Mouse (Mus musculus) lung, embryonic 14.5 days (tissue): ENCODE measurements around the gene Lonp2. TPM values are rescaled to one million over a fixed set of nuclear protein-coding genes. Genes with fewer than 3 reads are reported as not detected.
A peak's percentile ranks its signal among the peaks of the same experiment; 100 is the strongest.

ENCODE experiments used
- ATAC-seq: fragments of 200-750 bp; cut with Nextera tagmentation; 2 replicates; pipeline ENCODE4 v1.8.0; 2017; ENCODE audit warnings: mild to moderate bottlenecking, moderate TSS enrichment, moderate library complexity; ENCODE audit not compliant: insufficient read depth
- DNase-seq: peaks from one replicate; pipeline ENCODE4 v3.0.0-alpha.2; 2015
- H3K27ac ChIP-seq: fragments of 300-500 bp; sonication (generic); 2 replicates; pipeline ENCODE4 v1.5.1; 2014; ENCODE audit warnings: low read depth, mild to moderate bottlenecking, moderate library complexity
- H3K27me3 ChIP-seq: fragments of 300-500 bp; sonication (generic); 2 replicates; pipeline ENCODE4 v1.6.1; 2014; ENCODE audit warnings: low read length, control low read depth; ENCODE audit not compliant: insufficient read depth
- H3K36me3 ChIP-seq: fragments of 300-500 bp; sonication (generic); 2 replicates; pipeline ENCODE4 v1.6.1; 2014; ENCODE audit warnings: control low read depth; ENCODE audit not compliant: insufficient read depth
- H3K4me1 ChIP-seq: fragments of 300-500 bp; sonication (generic); 2 replicates; pipeline ENCODE4 v1.6.1; 2014; ENCODE audit warnings: antibody characterized with exemption, control low read depth; ENCODE audit not compliant: insufficient read depth
- H3K4me2 ChIP-seq: fragments of 300-500 bp; sonication (generic); 2 replicates; pipeline ENCODE4 v1.6.1; 2014; ENCODE audit warnings: mild to moderate bottlenecking
- H3K4me3 ChIP-seq: fragments of 300-500 bp; sonication (generic); 2 replicates; pipeline ENCODE4 v1.5.1; 2014; ENCODE audit warnings: low read depth, low read length
- H3K9ac ChIP-seq: fragments of 300-500 bp; sonication (generic); 2 replicates; pipeline ENCODE4 v1.6.1; 2014
- H3K9me3 ChIP-seq: fragments of 300-500 bp; sonication (generic); 2 replicates; pipeline ENCODE4 v1.6.1; 2016; ENCODE audit warnings: low read depth, low read length, control low read depth
- CTCF ChIP-seq: IDR thresholded peaks from 2 replicates; pipeline ENCODE4 v1.5.1; 2016; ENCODE audit warnings: antibody characterized with exemption, low read depth
- WGBS: fragments of 180-500 bp; shearing (Covaris S2); extraction: QIAGEN DNeasy Blood & Tissue Kit; methylation state at CpG from one replicate; pipeline ENCODE4 v1.1.7; 2014; 5-methylcytosine and 5-hydroxymethylcytosine counted together
- polyA plus RNA-seq: library from polyadenylated mRNA; unstranded; fragments of >200 nt; fragmentation: Nextera tagmentation; extraction: Ambion mirVana; gene quantifications from 2 replicates; pipeline ENCODE4 v1.2.1, GENCODE M21; 2014

The Lonp2 gene
- polyA plus RNA-seq, 1 experiment from 2014 or later, result 48.0 TPM

DNA sequence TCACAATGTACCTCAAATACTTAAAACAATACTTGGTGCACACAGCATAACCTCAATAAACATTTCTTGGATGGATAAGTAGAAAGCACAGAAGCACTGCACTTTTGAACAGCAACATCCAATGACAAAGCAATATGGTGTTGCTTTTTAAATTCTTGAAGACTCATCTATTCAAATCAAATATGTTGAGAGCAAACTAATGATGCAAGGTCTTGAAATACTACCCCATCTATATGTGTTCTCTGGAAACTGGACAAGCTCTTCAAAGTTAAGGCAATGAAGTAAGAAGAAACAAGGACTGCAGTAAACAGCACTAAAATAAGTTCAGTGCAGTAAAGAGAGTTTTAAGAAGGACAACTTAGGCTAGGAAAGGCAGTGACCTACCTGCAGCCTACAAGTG is 117.1 kb downstream of the Lonp2 start:
- no peak for TF ChIP-seq CTCF
- Histone ChIP-seq H3K27me3 (no peaks in the 10 kb centered on the region), H3K4me2 (no peak overlapping the region), H3K36me3 (no peaks in the 10 kb centered on the region), H3K9me3 (no peaks in the 10 kb centered on the region), H3K9ac (no peak overlapping the region), H3K4me3 (no peak overlapping the region), H3K27ac (no peak overlapping the region), H3K4me1 (no peaks in the 10 kb centered on the region; the same call in 1 of the 2 replicates)
- ATAC-seq (no peak), DNase-seq (no peak)

DNA sequence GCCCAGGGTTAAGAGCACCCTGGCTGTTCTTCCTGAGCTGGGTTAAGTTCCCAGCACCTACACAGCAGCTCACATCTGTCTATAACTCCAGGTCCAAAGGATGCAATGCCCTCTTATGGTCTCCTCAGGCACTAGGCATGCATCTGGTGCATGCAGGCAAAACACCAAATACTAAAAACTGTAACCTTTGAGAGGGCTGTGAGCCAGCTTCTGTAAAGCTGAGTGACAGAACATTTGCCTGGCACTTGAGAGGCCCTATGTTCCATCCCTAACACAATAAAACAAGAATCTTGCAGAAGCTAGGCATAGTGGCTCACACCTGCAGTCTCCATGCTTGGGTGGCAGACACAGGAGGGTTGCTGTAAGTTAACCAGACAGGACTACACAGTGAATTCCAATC is 117.8 kb downstream of the Lonp2 start:
- no peak for TF ChIP-seq CTCF

DNA sequence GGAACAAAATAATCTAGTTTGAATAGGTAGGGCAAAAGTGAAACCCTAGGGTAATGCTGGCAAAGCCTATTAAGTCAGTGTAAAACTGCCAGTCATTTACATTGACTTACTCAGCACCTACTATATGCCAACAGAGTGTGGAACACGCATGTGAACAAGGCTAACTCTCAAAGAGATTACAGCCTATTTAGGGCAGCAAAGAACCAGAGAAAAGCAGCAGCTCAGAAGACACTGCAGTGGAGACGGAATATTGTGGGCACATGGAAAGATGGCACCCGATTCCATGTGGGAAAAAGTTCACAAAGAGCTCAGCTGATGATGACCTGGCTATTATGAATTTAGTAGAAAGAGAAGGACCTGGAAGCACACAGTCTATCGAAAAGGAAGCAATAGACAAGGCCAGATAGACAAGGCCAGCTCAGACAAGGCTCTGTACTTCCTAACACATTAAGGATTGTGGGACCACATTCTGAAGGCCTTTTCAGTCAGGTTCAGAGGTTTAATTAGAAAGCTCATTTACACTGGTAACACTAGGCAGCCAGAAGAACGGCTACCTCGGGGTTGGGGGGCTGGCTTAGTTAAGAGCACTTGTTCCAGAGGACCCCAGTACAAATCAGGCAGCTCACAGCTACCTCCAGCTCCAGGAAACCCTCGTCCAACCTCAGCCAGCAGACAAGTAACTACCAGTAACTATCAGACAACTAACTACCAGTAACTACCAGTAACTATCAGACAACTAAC is 118.9 kb downstream of the Lonp2 start:
- ATAC-seq (no peak), DNase-seq (no peak)
- Histone ChIP-seq H3K27ac (no peak overlapping the region), H3K4me3 (no peak overlapping the region), H3K4me1 (peaks cover 5% of the 10 kb centered on the region; the same call in 1 of the 2 replicates), H3K27me3 (no peaks in the 10 kb centered on the region), H3K36me3 (no peaks in the 10 kb centered on the region), H3K9ac (no peak overlapping the region), H3K4me2 (no peak overlapping the region), H3K9me3 (no peaks in the 10 kb centered on the region)
- 78% methylated on average over 7 of the region's 7 CpGs for WGBS
- no peak for TF ChIP-seq CTCF

More for the DNA sequence above, 117.8 kb downstream of the Lonp2 start:
- Histone ChIP-seq H3K4me2 (no peak overlapping the region), H3K27me3 (no peaks in the 10 kb centered on the region), H3K4me1 (peaks cover under 1% of the 10 kb centered on the region; the same call in 1 of the 2 replicates), H3K4me3 (no peak overlapping the region), H3K9me3 (no peaks in the 10 kb centered on the region), H3K27ac (no peak overlapping the region), H3K9ac (no peak overlapping the region), H3K36me3 (no peaks in the 10 kb centered on the region)
- ATAC-seq (no peak), DNase-seq (no peak)

DNA sequence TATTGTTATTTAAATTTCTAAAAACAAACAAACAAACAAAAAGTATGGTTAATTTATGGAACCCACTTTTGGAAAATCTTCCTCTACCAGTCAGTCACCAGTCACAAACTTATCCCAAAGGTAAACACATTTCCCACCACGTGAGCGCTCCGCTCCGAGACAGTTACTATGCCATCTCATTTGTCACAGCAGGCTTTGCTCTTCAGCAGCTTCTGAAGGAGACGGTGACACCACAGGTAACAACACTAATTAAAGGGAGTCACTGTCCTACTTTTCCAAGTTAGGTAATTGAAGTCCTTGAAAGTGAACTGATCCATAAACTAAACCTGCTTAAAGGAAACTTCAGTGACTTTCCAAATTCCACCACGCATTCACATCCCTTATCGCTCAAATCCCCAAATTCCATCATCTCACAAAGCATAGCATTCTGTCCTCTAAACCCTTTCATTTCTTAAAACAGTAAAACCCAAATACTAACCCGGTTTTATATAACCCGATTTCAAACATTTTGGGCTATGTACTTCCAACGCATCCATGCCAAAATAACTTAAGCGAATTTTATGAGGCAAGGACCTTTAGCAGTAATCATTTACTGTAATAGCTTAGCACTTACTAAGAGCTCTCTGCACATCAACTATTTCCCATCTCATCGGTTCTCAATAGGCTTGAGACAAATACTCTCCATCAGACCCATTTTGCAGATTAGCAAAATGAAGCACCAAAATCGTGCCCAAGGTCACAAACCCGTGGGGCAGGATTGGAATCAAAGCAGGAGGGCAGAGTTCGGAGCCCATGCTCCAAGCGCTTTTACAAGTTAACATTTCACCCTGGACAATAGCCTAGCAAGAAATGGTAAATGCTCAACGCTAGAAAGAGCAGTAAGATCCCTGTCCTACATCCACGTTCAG is 120.7 kb downstream of the Lonp2 start:
- peak overlapping the region; percentile 94 for H3K4me3 ChIP-seq
- H3K27me3 ChIP-seq, result no peaks in the 10 kb centered on the region
- no peaks in the 10 kb centered on the region for H3K36me3 ChIP-seq
- peak overlapping the region; percentile 99 for H3K9ac ChIP-seq
- no peak for ATAC-seq
- peaks cover 5% of the 10 kb centered on the region; the same call in 1 of the 2 replicates for H3K4me1 ChIP-seq
- H3K4me2 ChIP-seq, result peak overlapping the region; percentile 84
- peak; percentile 54 for DNase-seq
- 3% methylated on average over 18 of the region's 18 CpGs for WGBS
- no peaks in the 10 kb centered on the region for H3K9me3 ChIP-seq
- H3K27ac ChIP-seq, result peak overlapping the region; percentile 97
- no peak for TF ChIP-seq CTCF

DNA sequence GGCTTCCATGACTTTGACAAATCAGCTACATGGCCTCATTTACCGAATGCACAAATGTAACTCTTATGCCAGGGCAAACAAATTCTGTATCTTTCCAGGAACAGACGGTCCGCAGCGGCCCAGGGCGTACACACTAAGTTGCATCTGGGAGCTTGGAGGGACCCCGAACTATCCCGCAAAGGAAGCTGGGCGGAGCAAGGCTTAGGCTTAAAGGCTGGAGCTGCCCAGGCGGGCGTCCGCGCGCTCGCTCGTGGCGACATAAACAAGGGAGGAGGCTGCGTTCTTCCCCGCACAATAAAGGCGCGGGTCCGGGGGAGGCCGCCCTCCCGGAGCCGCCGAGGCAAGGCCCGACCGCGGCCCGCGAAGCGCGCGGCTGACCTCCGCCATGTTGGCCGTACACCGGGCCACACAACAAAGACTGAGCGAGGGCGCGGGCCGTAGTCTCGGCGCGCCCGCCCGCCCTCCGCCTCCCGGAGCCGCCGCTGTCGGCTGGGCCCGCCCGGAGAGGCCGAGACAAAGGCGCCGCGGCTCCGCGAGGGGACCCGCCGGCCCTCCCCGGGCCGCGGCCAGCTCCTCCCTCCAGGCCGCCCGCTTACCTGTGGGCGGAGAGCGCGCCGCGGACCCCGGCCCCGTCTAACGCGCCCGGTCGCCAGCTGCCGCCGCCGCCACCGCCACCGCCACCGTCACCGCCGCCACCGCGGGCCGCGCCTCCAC is 121.5 kb downstream of the Lonp2 start, which contains the start of the genes Gm10638 and Siah1a:
Gene Gm10638 (plus strand): TSS at position 479 of the 714 bp plus-strand sequence.
Gene Siah1a (minus strand): TSS at position 714 of the 714 bp plus-strand sequence.
- Histone ChIP-seq H3K36me3 (no peaks in the 10 kb centered on the region), H3K4me1 (peaks cover 5% of the 10 kb centered on the region; the same call in 1 of the 2 replicates), H3K4me3 (peak within 1 kb of the TSS; percentile 94), H3K4me2 (peak within 1 kb of the TSS; percentile 84), H3K9me3 (no peaks in the 10 kb centered on the region), H3K27ac (peak within 1 kb of the TSS; percentile 97), H3K9ac (peak within 1 kb of the TSS; percentile 99), H3K27me3 (no peaks in the 10 kb centered on the region)
- under 1% methylated on average over 76 of the region's 88 CpGs for WGBS
- no peak for TF ChIP-seq CTCF
- DNase-seq, result peak; percentile 83
- peak; percentile 83 for ATAC-seq

DNA sequence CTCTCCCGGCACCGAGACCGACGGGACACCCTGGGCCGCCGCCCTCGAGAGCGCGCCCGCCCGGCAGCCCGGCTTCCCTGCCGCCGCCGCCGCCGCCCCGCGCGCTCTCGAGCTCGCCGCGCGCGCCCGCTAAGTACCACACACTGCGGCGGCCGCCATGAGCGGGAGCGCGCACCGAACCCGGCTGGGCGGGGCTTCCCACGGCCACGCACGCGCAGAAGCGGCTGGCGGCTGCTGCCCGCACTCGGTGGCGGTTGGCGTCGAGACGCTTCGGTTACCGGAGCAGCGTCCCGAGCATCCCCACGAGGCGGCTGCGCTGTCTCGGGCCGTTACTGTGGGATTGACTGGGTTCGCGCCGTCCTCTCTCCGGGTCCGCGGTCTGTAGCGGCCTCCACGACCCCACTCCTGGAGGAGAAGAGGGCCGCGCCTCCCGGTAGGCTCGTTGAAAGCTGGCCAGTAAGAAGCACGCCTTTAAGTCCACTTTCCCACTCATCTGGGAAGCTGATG is 122.1 kb downstream of the Lonp2 start:
- 0% methylated on average over 60 of the region's 70 CpGs for WGBS

More for the DNA sequence above, 122.1 kb downstream of the Lonp2 start:
- peak; percentile 86 for ATAC-seq
- peaks cover 5% of the 10 kb centered on the region; the same call in 1 of the 2 replicates for H3K4me1 ChIP-seq
- no peaks in the 10 kb centered on the region for H3K9me3 ChIP-seq
- peak overlapping the region; percentile 94 for H3K4me3 ChIP-seq
- TF ChIP-seq CTCF, result no peak
- H3K36me3 ChIP-seq, result no peaks in the 10 kb centered on the region
- peak; percentile 97 for DNase-seq
- H3K9ac ChIP-seq, result peak overlapping the region; percentile 99
- no peaks in the 10 kb centered on the region for H3K27me3 ChIP-seq
- peak overlapping the region; percentile 84 for H3K4me2 ChIP-seq
- H3K27ac ChIP-seq, result peak overlapping the region; percentile 97
